Mouse (Mus musculus) cortical plate, adult 2 months (tissue): ENCODE measurements around the gene Szt2. TPM values are rescaled to one million over a fixed set of nuclear protein-coding genes. Genes with fewer than 3 reads are reported as not detected.

ENCODE experiments used
- H3K27ac ChIP-seq: fragments of 200-500 bp; 2 replicates; pipeline ENCODE4 v1.5.1; 2012; ENCODE audit warnings: low read length, control low read depth, inconsistent platforms; ENCODE audit not compliant: insufficient read depth
- H3K4me1 ChIP-seq: fragments of 200-500 bp; 2 replicates; pipeline ENCODE4 v1.6.1; 2011; ENCODE audit warnings: low read length; ENCODE audit not compliant: control insufficient read depth, insufficient read depth
- H3K4me3 ChIP-seq: fragments of 200-500 bp; 2 replicates; pipeline ENCODE4 v1.5.1; 2011; ENCODE audit warnings: mild to moderate bottlenecking, low read length, control low read depth; ENCODE audit not compliant: insufficient read depth
- CTCF ChIP-seq: fragments of 200-500 bp; IDR thresholded peaks from 2 replicates; pipeline ENCODE4 v1.5.1; 2011; ENCODE audit warnings: mild to moderate bottlenecking, control low read depth, low read length; ENCODE audit not compliant: insufficient read depth; ENCODE audit errors: extremely low read depth
- POLR2A ChIP-seq: fragments of 200-500 bp; IDR thresholded peaks from 2 replicates; pipeline ENCODE4 v1.6.1; 2011; ENCODE audit warnings: mild to moderate bottlenecking, low read length, control low read depth; ENCODE audit not compliant: insufficient read depth; ENCODE audit errors: extremely low read depth
- polyA plus RNA-seq: library from polyadenylated mRNA; depleted of rRNA; stranded (reverse); fragments of >200 nt; gene quantifications from 2 replicates; pipeline ENCODE4 v1.2.3, GENCODE M21; 2012

The Szt2 gene
- polyA plus RNA-seq, 1 experiment, result 33.4 TPM

DNA sequence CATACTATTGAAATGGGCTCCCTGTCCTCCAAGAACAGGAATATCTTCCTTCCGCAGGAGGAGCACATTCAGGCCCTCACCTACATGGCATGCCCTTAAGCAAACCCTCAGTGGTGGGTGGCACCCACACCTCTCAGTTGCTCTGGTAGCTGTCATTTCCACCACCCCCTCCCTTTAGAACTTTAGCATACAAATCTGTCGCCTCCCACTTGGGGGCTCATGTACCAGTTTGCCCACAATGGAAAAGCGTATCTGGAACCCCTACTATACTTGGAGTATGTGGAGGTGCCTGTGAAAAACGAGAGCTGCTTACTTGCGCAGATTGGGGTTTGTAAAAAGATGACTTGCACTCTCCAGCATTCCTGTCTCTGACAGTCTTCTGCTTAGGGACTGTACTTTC lies 7.3 kb upstream of the Szt2 start:
- TF ChIP-seq CTCF (no peak), POLR2A (no peak)
- Histone ChIP-seq H3K27ac (peak overlapping the region; percentile 67; the same call in 1 of the 2 replicates), H3K4me3 (no peak overlapping the region), H3K4me1 (0 out of 2 replicates have a peak, but pooled peaks cover 2% of the 10 kb centered on the region)

DNA sequence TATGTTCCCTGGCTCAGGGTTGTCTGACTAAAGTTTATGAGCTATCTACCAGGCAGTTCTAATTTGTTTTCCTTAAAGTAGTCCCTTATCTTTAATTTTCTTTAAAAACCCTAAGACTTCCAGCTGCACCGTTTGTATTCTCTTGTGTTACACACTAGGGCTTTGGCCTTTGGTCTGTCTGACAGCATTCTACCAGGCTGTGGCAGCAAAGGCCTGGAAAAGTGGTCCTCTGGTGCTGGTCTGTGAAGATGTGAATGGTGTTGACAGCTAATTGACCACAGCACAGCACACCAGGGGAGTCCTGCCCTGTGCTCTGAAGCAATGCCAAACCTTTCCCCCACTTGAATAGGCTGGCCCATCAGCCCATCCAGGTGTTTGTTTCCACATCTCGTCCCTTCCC lies 6.7 kb upstream of the Szt2 start:
- Histone ChIP-seq H3K4me3 (no peak overlapping the region), H3K4me1 (0 out of 2 replicates have a peak, but pooled peaks cover 2% of the 10 kb centered on the region), H3K27ac (peak overlapping the region; percentile 67; the same call in 1 of the 2 replicates)
- TF ChIP-seq POLR2A, result no peak
- TF ChIP-seq CTCF, result no peak

- Histone ChIP-seq H3K27ac (no peak overlapping the region), H3K4me3 (no peak overlapping the region), H3K4me1 (peaks cover 5% of the 10 kb centered on the region; the same call in 1 of the 2 replicates)
- TF ChIP-seq POLR2A (no peak), CTCF (no peak)
These were observed 4.5 kb upstream of the Szt2 start for GRCm38 (mm10) chr4:118413553-118413952.

- Histone ChIP-seq H3K4me3 (no peak overlapping the region; the same call in 1 of the 2 replicates), H3K27ac (no peak overlapping the region), H3K4me1 (peaks cover 4% of the 10 kb centered on the region; the same call in 1 of the 2 replicates)
- TF ChIP-seq POLR2A, result no peak
- no peak for TF ChIP-seq CTCF
These were observed 1.8 kb upstream of the Szt2 start for GRCm38 (mm10) chr4:118410871-118411270.

- Histone ChIP-seq H3K4me1 (no peaks in the 10 kb centered on the region), H3K4me3 (no peak overlapping the region), H3K27ac (no peak overlapping the region)
- TF ChIP-seq POLR2A (no peak), CTCF (no peak)
These were observed 6.4 kb downstream of the Szt2 start for GRCm38 (mm10) chr4:118402701-118403100.

DNA sequence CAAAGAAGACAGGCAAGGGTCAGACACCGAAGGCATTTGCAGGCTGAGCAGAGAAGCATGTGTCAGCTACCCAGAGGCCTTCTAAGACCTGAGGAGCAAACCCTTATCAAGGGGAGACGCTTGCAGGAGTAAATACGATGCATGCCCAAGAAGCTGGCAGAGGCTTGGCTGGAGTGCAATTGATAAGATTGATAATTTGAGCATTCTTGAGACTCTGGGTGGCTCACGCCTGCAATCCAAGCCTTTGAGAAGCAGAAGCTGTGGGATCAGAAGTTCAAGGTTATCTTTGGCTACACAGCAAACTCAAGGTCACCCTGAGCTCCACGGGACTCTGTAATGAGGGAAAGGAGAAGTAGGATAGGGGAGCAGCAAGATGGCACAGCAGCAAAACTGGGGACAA lies 7.2 kb downstream of the Szt2 start:
- no peak for TF ChIP-seq CTCF
- H3K4me1 ChIP-seq, result no peaks in the 10 kb centered on the region
- H3K27ac ChIP-seq, result no peak overlapping the region
- no peak overlapping the region for H3K4me3 ChIP-seq

- no peak for TF ChIP-seq POLR2A
- TF ChIP-seq CTCF, result no peak
- H3K4me1 ChIP-seq, result no peaks in the 10 kb centered on the region
- H3K4me3 ChIP-seq, result no peak overlapping the region
- H3K27ac ChIP-seq, result no peak overlapping the region
These were observed 7.7 kb downstream of the Szt2 start for GRCm38 (mm10) chr4:118401421-118401820.

DNA sequence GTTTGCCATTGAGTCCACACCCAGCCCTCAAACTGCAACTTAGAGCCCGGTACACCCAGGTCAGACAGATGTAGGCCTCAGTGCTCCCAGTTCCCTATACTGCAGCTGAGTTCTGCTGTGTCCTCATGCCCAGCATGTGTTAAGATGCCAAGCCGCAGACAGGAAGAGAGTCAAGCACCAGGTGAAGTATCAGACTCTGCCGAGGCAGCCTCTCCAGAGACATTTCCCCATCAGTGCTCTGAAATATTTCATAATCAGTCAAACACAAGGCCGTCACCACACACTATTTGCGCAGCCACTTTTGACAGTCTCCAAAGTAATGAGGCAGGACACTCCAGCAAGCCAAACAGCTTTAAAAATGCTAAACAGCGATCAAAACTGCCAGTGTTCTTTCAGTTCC lies 10.7 kb downstream of the Szt2 start:
- H3K4me3 ChIP-seq, result no peak overlapping the region
- no peak overlapping the region for H3K27ac ChIP-seq
- TF ChIP-seq CTCF, result no peak
- no peak for TF ChIP-seq POLR2A
- H3K4me1 ChIP-seq, result no peaks in the 10 kb centered on the region

DNA sequence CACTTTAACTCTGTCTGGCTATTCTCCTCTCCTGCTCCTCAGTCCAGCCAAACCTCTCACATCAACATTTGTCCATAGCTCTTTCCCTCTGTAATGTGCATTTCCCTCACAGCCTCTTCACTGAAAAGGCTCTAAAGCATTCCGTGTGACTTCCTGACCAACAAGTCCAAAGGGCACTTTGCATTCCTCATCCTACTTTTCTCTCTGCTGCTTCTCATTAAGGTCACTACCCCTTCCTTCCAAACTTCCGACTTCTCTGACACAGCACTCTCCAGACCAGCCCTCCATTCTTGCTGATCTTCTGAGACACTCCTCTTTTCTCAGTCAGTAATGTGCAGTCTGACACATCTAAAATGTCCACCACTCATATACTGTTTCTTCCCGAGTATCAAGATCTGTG lies 12.6 kb downstream of the Szt2 start:
- no peak overlapping the region for H3K4me3 ChIP-seq
- no peaks in the 10 kb centered on the region for H3K4me1 ChIP-seq
- no peak overlapping the region for H3K27ac ChIP-seq
- TF ChIP-seq CTCF (no peak), POLR2A (no peak)

DNA sequence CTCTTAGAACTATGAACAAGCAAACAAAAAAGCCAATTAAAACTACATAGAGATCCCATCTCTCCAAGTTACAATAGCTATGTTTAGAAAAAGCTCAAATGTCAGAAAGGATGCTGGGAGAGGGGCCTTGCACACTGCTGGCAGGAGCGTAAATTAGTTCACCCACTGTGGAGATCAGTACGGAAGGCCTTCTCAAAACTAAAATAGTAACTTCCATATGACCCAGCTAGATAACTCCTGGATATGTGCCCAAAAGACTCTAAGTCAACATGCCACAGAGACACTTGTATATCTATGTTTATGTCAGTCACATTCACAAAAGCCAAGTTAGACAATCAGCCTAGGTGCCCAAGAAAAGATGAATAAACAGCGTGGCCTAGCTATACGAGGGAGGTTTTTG lies 13.8 kb downstream of the Szt2 start:
- Histone ChIP-seq H3K4me3 (no peak overlapping the region), H3K27ac (no peak overlapping the region), H3K4me1 (no peaks in the 10 kb centered on the region)
- TF ChIP-seq POLR2A, result no peak
- TF ChIP-seq CTCF, result no peak
